Mouse (Mus musculus): Measurements from ENCODE around the gene Ccl9.

DNA sequence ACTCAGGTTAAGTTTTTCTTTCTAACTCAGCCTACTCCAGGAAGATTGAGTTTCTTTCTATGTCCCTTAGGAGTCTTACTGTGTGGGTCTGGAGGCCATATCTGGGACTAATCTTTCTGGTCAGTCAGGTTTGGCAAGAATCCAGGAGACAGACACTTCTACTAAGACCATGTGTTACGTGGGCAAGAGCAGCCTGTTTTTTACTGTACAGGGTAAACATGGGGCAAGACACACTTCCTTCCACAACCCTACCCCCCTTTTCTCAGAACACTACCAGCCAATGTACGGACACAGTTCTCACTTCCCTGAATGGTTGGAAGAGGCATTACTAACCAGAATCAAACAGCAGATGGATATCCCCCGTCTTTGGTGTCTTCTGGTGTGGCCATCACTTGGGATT lies 34.2 kb downstream of the Ccl9 start:
- no peak for TF ChIP-seq CTCF (IDR thresholded peaks at IDR 0.05; ENCODE audit: borderline replicate concordance, insufficient read depth, low read length)
- TF ChIP-seq POLR2A (IDR thresholded peaks at IDR 0.05; ENCODE audit: low read depth, low read length), result no peak

Data from embryonic fibroblast, embryonic 13.5 days (primary cell).